Mouse (Mus musculus): ENCODE data around the gene Trafd1. TPM values are rescaled to one million over a fixed set of nuclear protein-coding genes. Genes with fewer than 3 reads are reported as not detected.
A peak's percentile ranks its signal among the peaks of the same experiment; 100 is the strongest.

The Trafd1 gene
- total RNA-seq, 2 experiments from 2014 or later, result 29.1 to 37.5 TPM

- no peak for ATAC-seq (replicated peaks; ENCODE audit: poor library complexity)
These were observed 50.0 kb downstream of the Trafd1 start for GRCm38 (mm10) chr5:121335426-121335825.

- no peak; the same call in 1 of the 2 replicates for ATAC-seq (replicated peaks; ENCODE audit: poor library complexity)
These were observed 51.0 kb downstream of the Trafd1 start for GRCm38 (mm10) chr5:121334454-121334853.

GRCm38 (mm10) chr5:121333976-121334375 lies 51.5 kb downstream of the Trafd1 start:
- no peak for ATAC-seq (replicated peaks; ENCODE audit: poor library complexity)

- peak; percentile 35; the same call in 1 of the 2 replicates for ATAC-seq (replicated peaks; ENCODE audit: poor library complexity)
These were observed 53.7 kb downstream of the Trafd1 start for GRCm38 (mm10) chr5:121331731-121332130.

GRCm38 (mm10) chr5:121330154-121330816 lies 55.1 kb downstream of the Trafd1 start:
- ATAC-seq (replicated peaks; ENCODE audit: poor library complexity), result peak; percentile 56

GRCm38 (mm10) chr5:121329333-121330058 lies 55.9 kb downstream of the Trafd1 start:
- 0 out of 2 replicates have a peak, but pooled peaks have one; percentile 22 for ATAC-seq (replicated peaks; ENCODE audit: poor library complexity)

GRCm38 (mm10) chr5:121326079-121326805 lies 59.2 kb downstream of the Trafd1 start:
- ATAC-seq (replicated peaks; ENCODE audit: poor library complexity), result no peak

Other genes starting within 250 kb of the Trafd1 start
- gene Ptpn11, start 194.2 kb downstream of the Trafd1 start, total RNA-seq (2015), result 20.8 TPM in 2 replicates
- 41.5 and 48.1 TPM in 2 replicates for gene Ptpn11, start 194.2 kb downstream of the Trafd1 start, total RNA-seq (2017)
- 2,970 and 3,030 TPM in 2 replicates for gene Rpl6, start 181.2 kb downstream of the Trafd1 start, total RNA-seq (2015)
- 1,387 and 1,567 TPM in 2 replicates for gene Rpl6, start 181.2 kb downstream of the Trafd1 start, total RNA-seq (2017)
- gene Hectd4, start 165.4 kb downstream of the Trafd1 start, total RNA-seq (2015), result 16.2 and 22.8 TPM in 2 replicates
- gene Hectd4, start 165.4 kb downstream of the Trafd1 start, total RNA-seq (2017), result 6.5 and 9.2 TPM in 2 replicates
- gene Naa25, start 12.3 kb upstream of the Trafd1 start, total RNA-seq (2015), result 35.9 and 39.7 TPM in 2 replicates
- gene Naa25, start 12.3 kb upstream of the Trafd1 start, total RNA-seq (2017), result 66.4 and 80.6 TPM in 2 replicates
- 0.34 TPM in 1 of 2 replicates, not detected in the other for gene Tmem116, start 66.3 kb upstream of the Trafd1 start, total RNA-seq (2015)
- 0.34 and 0.42 TPM in 2 replicates for gene Tmem116, start 66.3 kb upstream of the Trafd1 start, total RNA-seq (2017)
- gene Erp29, start 66.9 kb upstream of the Trafd1 start, total RNA-seq (2015), result 225 and 238 TPM in 2 replicates
- 1,016 and 1,033 TPM in 2 replicates for gene Erp29, start 66.9 kb upstream of the Trafd1 start, total RNA-seq (2017)
- gene Adam1b, start 117.8 kb upstream of the Trafd1 start, total RNA-seq (2015), result 0.05 TPM in 1 of 2 replicates, not detected in the other
- gene Adam1b, start 117.8 kb upstream of the Trafd1 start, total RNA-seq (2017), result 0.25 TPM in 1 of 2 replicates, not detected in the other
- 1.5 and 2.0 TPM in 2 replicates for gene Adam1a, start 159.8 kb upstream of the Trafd1 start, total RNA-seq (2015)
- 1.2 and 2.3 TPM in 2 replicates for gene Adam1a, start 159.8 kb upstream of the Trafd1 start, total RNA-seq (2017)
- not detected in 2 replicates for gene Gm42878, start 159.8 kb upstream of the Trafd1 start, total RNA-seq (2015)
- 0.08 TPM in 1 of 2 replicates, not detected in the other for gene Gm42878, start 159.8 kb upstream of the Trafd1 start, total RNA-seq (2017)
- gene Mapkapk5, start 160.3 kb upstream of the Trafd1 start, total RNA-seq (2015), result 102 TPM in 2 replicates
- 115 and 127 TPM in 2 replicates for gene Mapkapk5, start 160.3 kb upstream of the Trafd1 start, total RNA-seq (2017)
- gene Aldh2, start 208.2 kb upstream of the Trafd1 start, total RNA-seq (2015), result 96.3 and 108 TPM in 2 replicates
- gene Aldh2, start 208.2 kb upstream of the Trafd1 start, total RNA-seq (2017), result 388 and 445 TPM in 2 replicates
- 4.1 and 4.5 TPM in 2 replicates for gene Acad12, start 233.3 kb upstream of the Trafd1 start, total RNA-seq (2015)
- gene Acad12, start 233.3 kb upstream of the Trafd1 start, total RNA-seq (2017), result 1.5 and 4.2 TPM in 2 replicates